Mouse (Mus musculus): ENCODE data around the gene Tbc1d9. TPM values are rescaled to one million over a fixed set of nuclear protein-coding genes. Genes with fewer than 3 reads are reported as not detected.

The Tbc1d9 gene
- polyA plus RNA-seq, 2 experiments, result 1.3 to 5.2 TPM

DNA sequence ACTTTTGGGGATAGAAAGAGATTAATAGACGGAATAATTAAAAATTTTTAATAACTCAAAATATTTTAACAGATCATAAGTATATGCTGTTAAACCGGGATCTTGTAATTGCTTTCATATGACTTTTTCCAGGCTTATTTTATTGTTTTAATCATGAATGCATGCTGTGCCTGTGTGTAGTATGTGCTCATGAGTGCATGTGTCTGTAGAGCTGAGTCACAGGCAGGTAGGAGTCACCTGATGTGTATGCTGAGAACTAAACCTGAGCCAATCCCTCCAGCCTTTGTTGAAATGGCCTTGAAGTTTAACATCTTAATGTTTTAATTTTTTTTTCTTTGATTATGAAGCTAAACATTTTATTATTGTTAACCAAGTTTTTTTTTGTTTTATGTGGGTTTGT lies 60.4 kb downstream of the Tbc1d9 start:
- TF ChIP-seq POLR2A (IDR thresholded peaks at IDR 0.05; ENCODE audit: borderline replicate concordance, extremely low read depth, insufficient read depth, insufficient read length), result no peak
- 56% methylated on average over 2 of the region's 2 CpGs for WGBS
- DNase-seq (ENCODE audit: low spot score), result no peak
- Histone ChIP-seq H3K4me3 (replicated peaks; ENCODE audit: low read length) (no peak overlapping the region), H3K27ac (replicated peaks; ENCODE audit: low read depth, low read length) (no peak overlapping the region), H3K27me3 (ENCODE audit: control insufficient read depth, insufficient read depth, low read length) (no peaks in the 10 kb centered on the region), H3K9ac (ENCODE audit: low read depth, low read length, severe bottlenecking) (no peak overlapping the region), H3K36me3 (ENCODE audit: control insufficient read depth, insufficient read depth, low read length) (no peaks in the 10 kb centered on the region), H3K9me3 (ENCODE audit: control insufficient read depth, low read length) (no peaks in the 10 kb centered on the region), H3K4me1 (ENCODE audit: control insufficient read depth, insufficient read depth, low read length) (no peaks in the 10 kb centered on the region), H3K4me2 (replicated peaks; ENCODE audit: low read depth, low read length, severe bottlenecking) (no peak overlapping the region)
- ATAC-seq (ENCODE audit: low FRiP score, low read depth), result no peak

GRCm38 (mm10) chr8:83227336-83227735 lies 62.2 kb downstream of the Tbc1d9 start:
- Histone ChIP-seq H3K27me3 (ENCODE audit: control insufficient read depth, insufficient read depth, low read length) (no peaks in the 10 kb centered on the region), H3K9ac (ENCODE audit: low read depth, low read length, severe bottlenecking) (no peak overlapping the region), H3K4me2 (replicated peaks; ENCODE audit: low read depth, low read length, severe bottlenecking) (no peak overlapping the region), H3K9me3 (ENCODE audit: control insufficient read depth, low read length) (no peaks in the 10 kb centered on the region), H3K4me3 (replicated peaks; ENCODE audit: low read length) (no peak overlapping the region), H3K36me3 (ENCODE audit: control insufficient read depth, insufficient read depth, low read length) (no peaks in the 10 kb centered on the region), H3K27ac (replicated peaks; ENCODE audit: low read depth, low read length) (no peak overlapping the region), H3K4me1 (ENCODE audit: control insufficient read depth, insufficient read depth, low read length) (no peaks in the 10 kb centered on the region)
- no peak for ATAC-seq (ENCODE audit: low FRiP score, low read depth)
- no peak for DNase-seq (ENCODE audit: low spot score)
- TF ChIP-seq POLR2A (IDR thresholded peaks at IDR 0.05; ENCODE audit: borderline replicate concordance, extremely low read depth, insufficient read depth, insufficient read length), result no peak
- WGBS, result 77% methylated on average over 5 of the region's 5 CpGs

DNA sequence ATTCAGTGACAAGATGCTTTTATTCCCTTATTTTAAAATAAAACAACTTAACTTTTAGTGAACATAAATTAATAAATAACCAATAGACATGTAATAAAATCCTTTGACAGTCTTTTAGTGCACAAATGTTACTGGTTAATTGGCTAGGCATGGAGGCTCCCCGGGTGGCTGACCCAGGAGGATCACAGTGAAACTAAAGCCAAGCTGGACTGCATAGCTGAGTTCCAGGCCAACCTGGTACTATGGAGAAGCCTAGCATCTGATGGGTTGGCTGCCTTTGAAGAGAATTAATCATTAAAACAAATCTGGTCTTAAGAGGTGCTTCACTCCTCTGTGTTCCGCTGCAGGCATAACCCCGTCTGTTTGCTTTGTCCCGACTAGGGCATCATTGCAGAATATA lies 67.9 kb downstream of the Tbc1d9 start:
- H3K27ac ChIP-seq (replicated peaks; ENCODE audit: low read depth, low read length), result no peak overlapping the region
- H3K4me2 ChIP-seq (replicated peaks; ENCODE audit: low read depth, low read length, severe bottlenecking), result no peak overlapping the region
- H3K9ac ChIP-seq (ENCODE audit: low read depth, low read length, severe bottlenecking), result no peak overlapping the region
- TF ChIP-seq POLR2A (IDR thresholded peaks at IDR 0.05; ENCODE audit: borderline replicate concordance, extremely low read depth, insufficient read depth, insufficient read length), result no peak
- H3K9me3 ChIP-seq (ENCODE audit: control insufficient read depth, low read length), result no peaks in the 10 kb centered on the region
- H3K36me3 ChIP-seq (ENCODE audit: control insufficient read depth, insufficient read depth, low read length), result no peaks in the 10 kb centered on the region
- no peaks in the 10 kb centered on the region for H3K27me3 ChIP-seq (ENCODE audit: control insufficient read depth, insufficient read depth, low read length)
- WGBS, result 77% methylated on average over 4 of the region's 4 CpGs
- DNase-seq (ENCODE audit: low spot score) (no peak), ATAC-seq (ENCODE audit: low FRiP score, low read depth) (no peak)
- H3K4me1 ChIP-seq (ENCODE audit: control insufficient read depth, insufficient read depth, low read length), result no peaks in the 10 kb centered on the region
- H3K4me3 ChIP-seq (replicated peaks; ENCODE audit: low read length), result no peak overlapping the region

GRCm38 (mm10) chr8:83239341-83239740 lies 74.2 kb downstream of the Tbc1d9 start:
- Histone ChIP-seq H3K9me3 (ENCODE audit: control insufficient read depth, low read length) (no peaks in the 10 kb centered on the region), H3K27ac (replicated peaks; ENCODE audit: low read depth, low read length) (no peak overlapping the region)

GRCm38 (mm10) chr8:83244151-83244550 lies 79.0 kb downstream of the Tbc1d9 start:
- no peak for ATAC-seq (ENCODE audit: low FRiP score, low read depth)
- 88% methylated on average over 7 of the region's 7 CpGs for WGBS

More at GRCm38 (mm10) chr8:83239341-83239740, 74.2 kb downstream of the Tbc1d9 start:
- Histone ChIP-seq H3K9ac (ENCODE audit: low read depth, low read length, severe bottlenecking) (no peak overlapping the region), H3K4me3 (replicated peaks; ENCODE audit: low read length) (no peak overlapping the region), H3K27me3 (ENCODE audit: control insufficient read depth, insufficient read depth, low read length) (no peaks in the 10 kb centered on the region), H3K4me2 (replicated peaks; ENCODE audit: low read depth, low read length, severe bottlenecking) (no peak overlapping the region), H3K4me1 (ENCODE audit: control insufficient read depth, insufficient read depth, low read length) (no peaks in the 10 kb centered on the region), H3K36me3 (ENCODE audit: control insufficient read depth, insufficient read depth, low read length) (no peaks in the 10 kb centered on the region)
- DNase-seq (ENCODE audit: low spot score) (no peak), ATAC-seq (ENCODE audit: low FRiP score, low read depth) (no peak)
- no peak for TF ChIP-seq POLR2A (IDR thresholded peaks at IDR 0.05; ENCODE audit: borderline replicate concordance, extremely low read depth, insufficient read depth, insufficient read length)

DNA sequence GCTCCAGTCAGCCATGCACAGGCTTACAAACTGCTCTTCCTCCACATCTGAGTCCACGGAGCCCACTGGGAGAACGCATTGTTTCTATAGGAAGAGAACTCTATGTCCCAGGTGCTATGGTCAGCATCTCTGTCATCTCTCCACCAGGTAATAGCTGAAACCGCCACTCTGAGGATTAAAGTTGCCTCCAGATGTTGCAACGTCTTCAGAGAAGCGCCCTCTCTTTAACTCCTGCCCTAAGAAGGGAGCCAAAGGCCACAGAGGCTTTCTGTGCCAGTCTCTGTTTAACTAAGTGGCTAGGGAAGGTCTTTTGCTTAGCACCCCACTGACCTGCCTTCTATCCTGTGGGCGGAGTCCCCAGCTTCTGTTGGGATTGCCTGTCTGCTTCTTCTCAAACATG lies 85.7 kb downstream of the Tbc1d9 start:
- Histone ChIP-seq H3K4me2 (replicated peaks; ENCODE audit: low read depth, low read length, severe bottlenecking) (no peak overlapping the region), H3K27ac (replicated peaks; ENCODE audit: low read depth, low read length) (no peak overlapping the region), H3K4me3 (replicated peaks; ENCODE audit: low read length) (no peak overlapping the region), H3K9me3 (ENCODE audit: control insufficient read depth, low read length) (no peaks in the 10 kb centered on the region), H3K36me3 (ENCODE audit: control insufficient read depth, insufficient read depth, low read length) (no peaks in the 10 kb centered on the region), H3K27me3 (ENCODE audit: control insufficient read depth, insufficient read depth, low read length) (no peaks in the 10 kb centered on the region), H3K9ac (ENCODE audit: low read depth, low read length, severe bottlenecking) (no peak overlapping the region), H3K4me1 (ENCODE audit: control insufficient read depth, insufficient read depth, low read length) (no peaks in the 10 kb centered on the region; the same call in 1 of the 2 replicates)
- ATAC-seq (ENCODE audit: low FRiP score, low read depth) (no peak), DNase-seq (ENCODE audit: low spot score) (no peak)
- TF ChIP-seq POLR2A (IDR thresholded peaks at IDR 0.05; ENCODE audit: borderline replicate concordance, extremely low read depth, insufficient read depth, insufficient read length), result no peak
- 80% methylated on average over 6 of the region's 6 CpGs for WGBS

More at GRCm38 (mm10) chr8:83244151-83244550, 79.0 kb downstream of the Tbc1d9 start:
- H3K36me3 ChIP-seq (ENCODE audit: control insufficient read depth, insufficient read depth, low read length), result no peaks in the 10 kb centered on the region
- H3K27ac ChIP-seq (replicated peaks; ENCODE audit: low read depth, low read length), result no peak overlapping the region
- no peaks in the 10 kb centered on the region for H3K4me1 ChIP-seq (ENCODE audit: control insufficient read depth, insufficient read depth, low read length)
- no peak for TF ChIP-seq POLR2A (IDR thresholded peaks at IDR 0.05; ENCODE audit: borderline replicate concordance, extremely low read depth, insufficient read depth, insufficient read length)
- H3K27me3 ChIP-seq (ENCODE audit: control insufficient read depth, insufficient read depth, low read length), result no peaks in the 10 kb centered on the region
- no peak overlapping the region for H3K4me3 ChIP-seq (replicated peaks; ENCODE audit: low read length)
- no peak overlapping the region for H3K9ac ChIP-seq (ENCODE audit: low read depth, low read length, severe bottlenecking)
- no peak overlapping the region for H3K4me2 ChIP-seq (replicated peaks; ENCODE audit: low read depth, low read length, severe bottlenecking)
- no peak for DNase-seq (ENCODE audit: low spot score)
- no peaks in the 10 kb centered on the region for H3K9me3 ChIP-seq (ENCODE audit: control insufficient read depth, low read length)
